Mouse (Mus musculus): ENCODE data around the gene Mbtps1.

Gene Mbtps1

DNA sequence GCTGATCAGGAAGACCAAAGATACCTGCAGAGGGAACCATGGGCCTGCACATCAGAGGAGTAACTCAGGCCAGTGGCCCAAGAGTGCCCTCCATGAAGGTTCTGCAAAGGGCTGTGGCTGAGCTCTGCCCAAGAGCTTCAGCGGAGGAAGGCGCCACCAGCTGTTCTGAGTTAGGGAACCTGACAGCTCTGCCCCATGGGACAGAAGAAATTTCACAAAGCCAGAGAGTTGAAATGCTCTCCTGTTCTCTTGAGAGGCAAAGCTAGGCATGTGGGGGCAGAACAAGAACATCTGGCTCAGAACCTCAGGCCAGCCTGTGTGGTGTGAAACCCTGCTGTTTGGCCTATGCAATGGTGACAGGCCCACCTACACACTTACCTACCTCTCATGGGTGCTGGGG, 58.7 kb downstream of the Mbtps1 start:
- DNase-seq: no peak

- DNase-seq: no peak
Observed at GRCm38 (mm10) chr8:119496848-119497247, 61.7 kb downstream of the Mbtps1 start.

- no peak for DNase-seq
Observed at GRCm38 (mm10) chr8:119487093-119487492, 71.4 kb downstream of the Mbtps1 start.

- no peak for DNase-seq
Observed at GRCm38 (mm10) chr8:119484145-119484896, 74.2 kb downstream of the Mbtps1 start.

DNA sequence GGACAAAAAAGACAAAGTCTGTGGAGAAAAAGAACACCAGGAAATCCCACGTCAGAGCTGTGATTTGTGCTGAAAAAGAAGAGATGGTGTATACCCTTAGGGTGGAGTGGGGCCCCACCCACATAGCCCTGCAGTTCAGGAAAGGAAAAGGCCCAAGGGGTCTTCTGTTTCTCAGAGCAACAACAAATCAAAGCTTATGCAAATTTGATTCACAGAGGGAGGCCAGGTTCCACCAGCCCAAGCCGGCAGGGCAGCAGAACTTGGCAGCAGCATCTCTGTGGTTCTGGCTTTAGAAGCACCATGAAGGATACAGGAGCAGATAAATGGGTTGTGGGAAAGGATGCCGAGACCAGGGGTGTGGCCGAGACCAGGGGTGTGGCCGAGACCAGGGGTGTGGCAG, 79.9 kb downstream of the Mbtps1 start:
- no peak for DNase-seq

DNA sequence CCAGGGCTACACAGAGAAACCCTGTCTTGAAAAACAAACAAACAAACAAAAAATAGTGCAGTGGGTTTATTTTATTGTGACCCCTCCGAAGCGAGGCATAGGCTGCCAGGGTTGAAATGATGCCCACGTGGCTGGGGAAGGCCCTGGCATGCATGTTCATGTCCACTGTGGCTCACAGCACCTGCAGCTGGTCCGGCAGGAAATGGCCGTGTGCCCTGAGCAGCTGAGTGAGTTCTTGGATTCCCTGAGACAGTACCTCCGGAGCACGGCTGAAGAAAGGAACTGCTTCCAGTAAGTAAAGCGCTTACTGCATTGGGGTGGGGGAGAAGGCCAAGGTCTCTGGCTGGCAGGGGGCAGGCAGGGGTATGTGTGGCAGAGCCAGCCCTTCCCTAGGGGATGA, 90.4 kb downstream of the Mbtps1 start:
- DNase-seq: no peak

GRCm38 (mm10) chr8:119466794-119467193, 91.7 kb downstream of the Mbtps1 start:
- no peak for DNase-seq

DNA sequence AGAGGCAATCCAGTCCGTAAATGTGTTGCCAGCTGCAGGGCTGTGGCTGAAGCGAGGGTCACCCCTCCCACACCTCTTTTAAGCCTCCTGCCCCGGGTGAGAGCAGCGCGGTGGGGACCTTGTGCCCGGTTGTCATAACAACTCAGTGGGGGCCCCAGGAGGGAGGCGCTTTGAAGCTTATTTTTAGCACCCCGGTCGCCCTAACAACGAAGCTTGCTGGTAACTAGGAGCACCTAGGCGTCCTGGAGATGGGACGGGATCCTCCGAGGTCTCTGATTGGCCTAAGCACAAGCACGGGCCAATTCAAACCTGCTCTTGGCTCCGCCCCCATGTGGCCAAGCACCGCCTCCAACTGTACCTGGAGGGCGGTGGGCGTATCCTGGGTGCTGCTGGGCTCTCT, 92.4 kb downstream of the Mbtps1 start:
- no peak for DNase-seq

DNA sequence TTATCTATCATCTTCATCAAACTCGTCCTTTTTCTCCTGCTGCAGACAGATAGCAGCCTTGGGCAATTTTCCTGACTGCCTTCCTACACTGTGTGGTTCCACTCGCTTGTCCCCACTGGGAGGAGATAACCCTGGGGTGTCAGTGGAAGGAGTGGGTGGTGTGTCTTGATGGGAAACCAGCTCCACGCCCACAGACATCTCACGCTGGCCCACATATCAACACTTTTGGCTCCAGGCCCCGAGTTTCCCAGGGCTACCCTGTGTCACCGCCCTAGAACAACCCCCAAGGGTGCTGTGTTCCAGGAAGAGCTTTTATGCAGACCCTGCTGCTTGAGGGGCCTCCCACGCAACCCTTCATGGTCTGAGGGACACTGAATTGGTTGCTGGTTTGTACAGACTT, 94.8 kb downstream of the Mbtps1 start:
- no peak for DNase-seq

GRCm38 (mm10) chr8:119461356-119461755, 97.2 kb downstream of the Mbtps1 start:
- DNase-seq: no peak

DNA sequence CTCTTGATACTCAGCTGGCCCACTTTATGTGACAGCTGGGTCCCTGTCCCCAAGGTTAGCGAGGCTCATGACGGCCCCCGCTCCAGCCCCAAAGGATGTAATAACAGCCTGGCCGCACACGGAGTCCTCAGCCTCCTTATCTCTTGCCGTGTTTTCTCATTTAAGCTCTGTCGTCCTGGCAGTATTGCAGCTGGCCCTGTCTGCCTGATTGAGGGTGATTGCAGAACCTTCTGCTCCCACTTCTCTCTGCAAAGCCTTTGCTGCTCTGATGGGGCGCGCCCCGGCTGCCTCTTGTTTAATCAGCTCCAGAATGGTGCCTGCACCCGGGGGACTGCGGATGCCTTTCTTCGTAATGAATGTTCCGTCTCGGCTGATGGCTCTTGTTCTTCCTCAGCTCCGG, 98.8 kb downstream of the Mbtps1 start:
- DNase-seq: no peak

Data from cerebellum, adult 9-10 months (tissue).